Mouse (Mus musculus) thymus, adult 2 months (tissue): ENCODE results near the gene Faf2. TPM values are rescaled to one million over a fixed set of nuclear protein-coding genes. Genes with fewer than 3 reads are reported as not detected.

ENCODE experiments used
- DNase-seq: peaks from one replicate; pipeline ENCODE4 v3.0.0; 2021
- H3K27ac ChIP-seq: fragments of 200-500 bp; 2 replicates; pipeline ENCODE4 v1.5.1; 2012; ENCODE audit warnings: low read length, control low read depth; ENCODE audit not compliant: control insufficient read depth, insufficient read depth
- H3K27me3 ChIP-seq: fragments of 200-500 bp; 2 replicates; pipeline ENCODE4 v1.6.1; 2012; ENCODE audit warnings: mild to moderate bottlenecking, low read length, moderate library complexity, mixed read lengths; ENCODE audit not compliant: control insufficient read depth, insufficient read depth
- H3K36me3 ChIP-seq: fragments of 200-500 bp; 2 replicates; pipeline ENCODE4 v1.6.1; 2012; ENCODE audit warnings: mild to moderate bottlenecking, low read length, moderate library complexity; ENCODE audit not compliant: control insufficient read depth, insufficient read depth
- H3K4me1 ChIP-seq: fragments of 200-500 bp; replicated peaks from 2 replicates; pipeline ENCODE4 v1.6.1; 2012; ENCODE audit warnings: low read length; ENCODE audit not compliant: control insufficient read depth, insufficient read depth
- H3K4me3 ChIP-seq: fragments of 200-500 bp; 2 replicates; pipeline ENCODE4 v1.5.1; 2012; ENCODE audit warnings: mild to moderate bottlenecking, low read length, control low read depth, moderate library complexity; ENCODE audit not compliant: control insufficient read depth, insufficient read depth
- CTCF ChIP-seq: fragments of 200-500 bp; IDR thresholded peaks from 2 replicates; pipeline ENCODE4 v1.5.1; 2012; ENCODE audit warnings: mild to moderate bottlenecking, control low read depth, low read length, moderate library complexity, borderline replicate concordance; ENCODE audit not compliant: control insufficient read depth, poor library complexity, insufficient read depth; ENCODE audit errors: extremely low read depth
- POLR2A ChIP-seq: fragments of 200-500 bp; IDR thresholded peaks from 2 replicates; pipeline ENCODE4 v1.6.1; 2012; ENCODE audit warnings: mild to moderate bottlenecking, low read length, control low read depth, moderate library complexity; ENCODE audit not compliant: control insufficient read depth, poor library complexity, insufficient read depth; ENCODE audit errors: extremely low read depth
- WGBS: fragments of 180-500 bp; shearing (Covaris S2); methylation state at CpG from one replicate; pipeline ENCODE4 v1.1.7; 2018; 5-methylcytosine and 5-hydroxymethylcytosine counted together
- polyA plus RNA-seq: library from polyadenylated mRNA; depleted of rRNA; stranded (reverse); fragments of >200 nt; gene quantifications from 2 replicates; pipeline ENCODE4 v1.2.3, GENCODE M21; 2012

The Faf2 gene
- polyA plus RNA-seq, 1 experiment = 36.1 TPM

GRCm38 (mm10) chr13:54685174-54685573, 63.6 kb downstream of the Faf2 start:
- TF ChIP-seq POLR2A (no peak), CTCF (peak; percentile 63; the same call in 1 of the 2 replicates)
- Histone ChIP-seq H3K27ac (no peak overlapping the region), H3K4me3 (no peak overlapping the region), H3K4me1 (peaks cover 27% of the 10 kb centered on the region), H3K27me3 (no peaks in the 10 kb centered on the region), H3K36me3 (peaks cover 35% of the 10 kb centered on the region)
- DNase-seq = no peak
- 67% methylated on average over 2 of the region's 2 CpGs for WGBS

DNA sequence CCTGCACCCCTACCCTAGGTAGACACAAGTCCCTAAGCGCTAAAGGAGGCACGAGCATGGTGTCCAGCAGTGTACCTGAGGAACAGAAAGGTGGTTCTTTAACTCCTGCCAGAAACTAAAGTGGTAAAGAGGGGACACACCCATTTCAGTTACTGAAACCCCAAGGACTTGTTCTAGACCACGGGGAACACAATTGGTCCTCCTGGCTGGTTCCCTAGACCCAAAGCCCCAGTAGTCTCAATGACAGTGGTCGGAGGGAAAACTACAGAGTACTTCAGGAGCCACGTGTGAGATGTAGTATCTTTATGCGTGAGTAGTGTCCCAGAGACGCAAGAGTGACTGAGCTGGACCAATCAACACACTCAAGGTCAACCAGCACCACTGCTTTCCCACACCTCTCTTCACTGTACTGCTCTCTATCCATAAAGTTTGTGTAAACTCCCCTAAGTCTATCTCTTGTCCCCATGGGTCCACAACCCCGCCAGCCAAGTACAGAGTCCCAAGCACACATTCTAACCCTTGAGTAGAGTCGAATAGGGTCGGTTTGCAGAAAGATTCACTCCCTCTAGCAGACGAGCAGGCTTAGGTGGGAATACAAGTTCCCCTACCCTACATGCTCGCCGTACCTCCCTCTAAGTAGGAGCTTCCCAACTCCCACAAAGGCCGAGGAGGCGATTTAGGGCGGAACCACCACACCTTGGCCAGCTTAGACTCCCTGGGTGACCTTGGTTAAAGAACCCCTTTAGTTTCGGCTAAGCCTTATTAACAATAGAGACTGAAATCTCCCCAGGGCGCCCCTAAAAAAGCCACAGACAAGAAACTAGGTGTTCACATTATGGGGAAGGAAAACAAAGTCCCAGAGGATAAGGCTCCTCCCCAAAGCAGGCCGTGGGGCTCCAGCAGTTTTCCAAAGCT, 64.8 kb downstream of the Faf2 start:
- peak overlapping the region; percentile 73; the same call in 1 of the 2 replicates for H3K27ac ChIP-seq
- H3K4me1 ChIP-seq = peaks cover 29% of the 10 kb centered on the region
- no peaks in the 10 kb centered on the region for H3K27me3 ChIP-seq
- TF ChIP-seq CTCF = no peak
- TF ChIP-seq POLR2A = no peak
- DNase-seq = no peak
- peaks cover 22% of the 10 kb centered on the region for H3K36me3 ChIP-seq
- WGBS = 3% methylated on average over 19 of the region's 19 CpGs
- H3K4me3 ChIP-seq = peak overlapping the region; percentile 86

DNA sequence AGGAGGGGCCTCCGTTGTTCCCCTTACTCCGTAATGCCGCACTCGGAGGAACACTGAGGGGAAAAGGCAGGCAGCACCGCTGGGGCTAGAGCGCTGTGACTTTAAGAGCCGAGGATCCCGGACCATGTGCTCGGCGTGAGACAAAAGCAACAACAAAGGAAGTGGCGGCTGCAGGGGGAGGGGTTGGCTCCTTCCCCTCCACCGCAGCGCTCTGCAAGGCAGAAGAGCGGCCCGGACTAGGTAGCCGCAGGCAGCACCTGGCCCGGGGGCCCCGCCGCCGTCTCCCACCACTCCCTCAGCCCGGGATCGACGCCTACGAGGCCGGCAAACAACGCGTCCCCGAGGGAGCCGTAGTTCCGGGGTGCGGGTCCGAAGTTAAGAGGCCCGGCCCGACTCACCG, 65.5 kb downstream of the Faf2 start:
- Histone ChIP-seq H3K36me3 (peaks cover 16% of the 10 kb centered on the region), H3K27ac (peak overlapping the region; percentile 80), H3K4me3 (peak overlapping the region; percentile 86), H3K4me1 (peaks cover 31% of the 10 kb centered on the region), H3K27me3 (no peaks in the 10 kb centered on the region)
- under 1% methylated on average over 35 of the region's 35 CpGs for WGBS
- DNase-seq = peak; percentile 90
- 0 out of 2 replicates have a peak, but pooled peaks have one; percentile 14 for TF ChIP-seq CTCF
- peak; percentile 62 for TF ChIP-seq POLR2A

DNA sequence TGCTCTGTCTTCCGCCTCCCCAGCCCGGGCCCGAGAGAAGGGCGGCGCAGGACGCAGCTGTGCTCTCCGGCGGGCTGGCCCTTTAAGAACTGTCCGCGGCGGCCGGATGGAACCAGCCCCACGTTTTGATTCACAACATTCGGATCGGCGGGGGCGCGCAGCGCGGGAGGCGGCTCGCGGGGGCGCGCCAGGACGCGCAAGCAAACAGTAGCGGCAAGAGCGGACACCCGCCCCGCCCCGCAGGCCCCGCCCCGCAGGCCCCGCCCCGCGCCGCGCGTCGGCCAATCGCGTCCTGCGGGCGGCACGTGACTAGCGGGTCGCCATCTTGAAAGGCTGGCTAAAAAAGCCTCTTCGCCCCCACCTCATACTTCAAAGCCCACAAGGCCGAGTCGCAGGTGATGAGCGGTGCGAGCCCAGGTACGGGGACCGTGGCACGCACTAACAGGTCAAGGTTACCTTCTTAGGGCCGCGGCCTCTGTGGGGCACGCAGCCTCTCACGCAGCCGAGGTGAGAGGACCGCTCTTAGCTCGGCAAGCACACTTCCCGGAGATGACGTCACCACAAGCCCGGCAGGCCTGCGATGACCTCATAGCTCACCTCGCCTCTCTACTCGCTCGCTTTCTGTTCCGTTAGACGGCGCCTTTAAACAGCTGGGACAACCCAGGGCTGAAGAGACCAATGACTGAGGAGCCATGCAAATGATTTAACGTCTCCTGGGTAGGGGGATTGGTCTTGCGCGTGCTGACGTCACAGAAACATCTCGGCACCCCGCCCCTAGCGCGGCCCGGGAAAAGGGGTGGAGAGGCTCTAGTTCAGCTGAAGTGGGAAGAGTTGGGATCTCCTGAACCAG, 66.2 kb downstream of the Faf2 start:
- TF ChIP-seq POLR2A (peak; percentile 63), CTCF (no peak)
- Histone ChIP-seq H3K4me3 (peak overlapping the region; percentile 86), H3K4me1 (peaks cover 38% of the 10 kb centered on the region), H3K27me3 (no peaks in the 10 kb centered on the region), H3K36me3 (peaks cover 8% of the 10 kb centered on the region), H3K27ac (peak overlapping the region; percentile 80)
- under 1% methylated on average over 82 of the region's 82 CpGs for WGBS
- DNase-seq = peak; percentile 97

DNA sequence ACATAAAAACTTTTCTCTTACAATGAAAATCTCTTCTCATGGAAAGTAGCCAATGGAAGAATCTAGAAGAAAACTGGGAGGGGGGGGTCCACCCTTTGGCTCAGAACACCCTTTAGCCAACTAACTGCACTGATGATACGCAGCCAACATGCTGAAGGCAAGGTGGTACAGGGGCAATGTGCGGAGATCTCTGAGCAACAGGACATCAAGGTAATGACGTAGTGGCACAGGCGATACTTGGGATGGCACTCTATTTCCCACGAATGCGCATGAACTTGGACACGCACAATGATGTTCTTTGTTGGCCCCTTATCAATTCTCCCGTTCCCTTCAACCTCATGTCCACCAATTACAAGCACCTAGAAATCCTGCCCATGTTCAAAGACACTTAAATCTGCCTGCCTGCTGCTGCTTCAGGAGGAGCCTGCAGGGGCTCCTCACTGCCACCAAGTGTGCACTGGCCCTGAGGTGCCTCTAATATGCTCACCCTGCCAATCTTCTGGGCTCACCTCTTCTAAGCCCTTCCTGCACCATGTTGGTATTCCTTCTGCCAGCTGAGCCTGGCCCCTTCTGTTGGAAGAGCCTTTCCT, 68.7 kb downstream of the Faf2 start:
- Histone ChIP-seq H3K27me3 (no peaks in the 10 kb centered on the region), H3K27ac (no peak overlapping the region), H3K4me3 (no peak overlapping the region), H3K4me1 (peaks cover 38% of the 10 kb centered on the region), H3K36me3 (no peaks in the 10 kb centered on the region)
- DNase-seq = no peak
- 97% methylated on average over 8 of the region's 8 CpGs for WGBS
- TF ChIP-seq POLR2A = no peak
- no peak for TF ChIP-seq CTCF

- no peak overlapping the region for H3K4me3 ChIP-seq
- H3K4me1 ChIP-seq = peaks cover 24% of the 10 kb centered on the region
- H3K27me3 ChIP-seq = no peaks in the 10 kb centered on the region
- TF ChIP-seq CTCF (no peak), POLR2A (no peak)
- 0 out of 2 replicates have a peak overlapping the region, but pooled peaks have one; percentile 54 for H3K27ac ChIP-seq
- DNase-seq = no peak
- no peaks in the 10 kb centered on the region for H3K36me3 ChIP-seq
Observed at GRCm38 (mm10) chr13:54691737-54692136, 70.2 kb downstream of the Faf2 start.
